In genomic region chr17:48519046-48519445, GRCm38 (mm10) we compare ENCODE assay signal across 10 mouse cellular contexts.
"Had no signal": no experiment of that assay in that cellular context is flagged by ENCODE, and none has a peak within 500 bp of the region (broad histone marks: within the 10 kb centered on the region; RNA-seq: fewer than 3 reads in every experiment).

No protein-coding gene starts in this region.

- ATAC-seq: liver, postnatal 0 days; lung, postnatal 0 days; midbrain, embryonic 15.5 days had no signal

- DNase-seq: kidney, postnatal 14 days; kidney, postnatal 4 days; left cerebral cortex, postnatal 4 days; liver, postnatal 0 days; lung, embryonic 14.5 days; right cerebral cortex, postnatal 25 days; spleen, adult 18-20 months; thymus, postnatal 25 days had no signal
